Mouse (Mus musculus) small intestine, adult 2 months (tissue): ENCODE measurements at regions not wholly inside any gene's neighbourhood (a gene's known extent, or its start where the extent isn't known, plus 50 kb on each side); places are given as distances from the start of the nearest gene placed in this dataset.

Experiments
- CTCF ChIP-seq: fragments of 200-500 bp; IDR thresholded peaks from 2 replicates; pipeline ENCODE4 v1.5.1; 2012; ENCODE audit warnings: low read depth, mild to moderate bottlenecking, control low read depth, inconsistent platforms, low read length, moderate library complexity, mixed read lengths; ENCODE audit not compliant: insufficient replicate concordance, insufficient read length; ENCODE audit errors: extremely low read depth
- POLR2A ChIP-seq: fragments of 200-500 bp; IDR thresholded peaks from 2 replicates; pipeline ENCODE4 v1.6.1; 2012; ENCODE audit warnings: low read depth, mild to moderate bottlenecking, control low read depth, inconsistent platforms, low read length, moderate library complexity

GRCm38 (mm10) chr12:12827379-12827778 is 114.3 kb downstream of the Mycn start:
- TF ChIP-seq CTCF, result no peak
- no peak for TF ChIP-seq POLR2A
